Mouse (Mus musculus) liver (tissue): ENCODE measurements around the gene Gm2007.
"Not testable (repeated sequence)": the region's sequence is repeated elsewhere in the genome, so short reads cannot be mapped to it uniquely, and the experiment has no call there.

Source experiments
- DNase-seq: peaks from one replicate; pipeline ENCODE4 v3.0.0-alpha.2; 2020; ENCODE audit warnings: mixed read lengths

Gm2007 gene

DNA sequence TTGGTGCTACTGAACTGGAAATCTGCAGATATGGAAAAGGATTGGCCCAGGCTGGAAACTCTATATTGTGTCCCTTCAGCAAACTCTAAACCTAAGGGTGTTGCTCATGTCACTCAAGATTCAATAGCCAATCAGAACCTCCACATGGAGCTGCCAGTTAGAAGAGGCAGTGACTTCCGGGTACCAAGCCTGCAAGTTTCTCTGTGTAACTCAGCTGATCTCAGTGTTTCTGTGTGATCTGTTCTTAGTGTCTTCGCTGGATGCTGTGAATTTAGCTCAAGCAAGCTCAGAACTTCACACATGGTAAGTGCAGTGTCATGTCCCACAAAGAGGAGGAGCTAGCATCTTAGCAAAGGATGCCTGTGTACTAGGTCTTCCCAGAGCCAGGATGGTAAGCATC is at the start of gene Gm2007:
TSS of gene Gm2007 (plus strand) at position 301 of the 400 bp plus-strand sequence.
- not testable (repeated sequence) for DNase-seq

- not testable (repeated sequence) for DNase-seq
Measured at GRCm38 (mm10) chr2:175703546-175703945, 37.8 kb upstream of the Gm2007 start, which contains the start of gene Zfp969. Zfp969 (minus strand) TSS chr2:175703646.

DNA sequence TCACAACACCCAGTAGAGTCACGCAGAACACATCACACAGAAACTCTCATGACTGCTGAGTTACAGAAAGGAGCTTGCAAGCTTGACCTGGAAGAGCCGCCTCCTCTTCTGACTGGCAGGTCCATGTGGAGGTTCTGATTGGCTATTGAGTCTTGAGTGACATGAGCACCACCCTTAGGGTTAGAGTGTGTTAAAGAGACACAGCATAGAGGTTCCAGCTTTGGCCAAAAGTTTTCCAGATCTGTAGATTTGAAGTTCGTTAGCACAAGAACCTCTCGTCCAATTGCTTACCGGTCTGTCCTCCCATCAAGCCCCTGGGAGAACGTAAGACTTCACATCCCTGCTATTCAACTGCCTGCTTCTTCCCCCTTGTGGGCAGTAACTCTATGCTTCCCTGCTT is 59.7 kb downstream of the Gm2007 start, which contains the start of gene Gm14288:
TSS of gene Gm14288 (minus strand) at position 101 of the 400 bp plus-strand sequence.
- DNase-seq: not testable (repeated sequence)
